Mouse (Mus musculus) retina, embryonic 14.5 days (tissue): Measurements from ENCODE around the gene Rasgrp2.

ENCODE experiments used
- DNase-seq: peaks from one replicate; pipeline ENCODE4 v3.0.0-alpha.2; 2015; ENCODE audit warnings: low spot score

The Rasgrp2 gene

DNA sequence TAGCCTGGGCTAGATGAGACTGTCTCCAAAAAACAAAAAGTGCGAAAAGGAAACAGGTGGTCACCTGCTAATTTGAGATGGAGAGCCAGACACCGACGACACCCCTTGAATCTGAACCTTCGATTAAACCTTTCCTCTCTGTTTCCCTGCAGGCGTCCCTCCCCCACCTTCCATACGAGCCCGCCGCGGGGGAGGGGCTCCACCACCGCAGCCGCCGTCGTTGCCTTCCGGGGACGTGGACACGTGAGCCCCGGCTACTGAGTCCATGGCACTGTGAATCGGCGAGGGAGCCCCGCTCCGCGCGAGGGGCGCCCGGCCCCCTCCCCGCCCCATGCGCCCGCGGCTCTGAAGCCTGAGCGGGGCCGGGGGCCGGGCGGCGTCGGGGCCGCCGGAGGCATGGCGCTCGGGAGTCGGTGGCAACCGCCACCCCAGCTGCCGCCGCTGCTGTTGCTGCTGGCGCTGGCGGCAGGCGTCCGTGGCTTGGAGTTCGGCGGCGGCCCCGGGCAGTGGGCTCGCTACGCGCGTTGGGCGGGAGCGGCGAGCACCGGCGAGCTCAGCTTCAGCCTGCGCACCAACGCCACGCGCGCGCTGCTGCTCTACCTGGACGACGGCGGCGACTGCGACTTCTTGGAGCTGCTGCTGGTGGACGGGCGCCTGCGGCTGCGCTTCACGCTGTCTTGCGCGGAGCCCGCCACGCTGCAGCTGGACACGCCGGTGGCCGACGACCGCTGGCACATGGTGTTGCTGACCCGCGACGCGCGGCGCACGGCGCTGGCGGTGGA is 28.7 kb downstream of the Rasgrp2 start:
- no peak for DNase-seq

DNA sequence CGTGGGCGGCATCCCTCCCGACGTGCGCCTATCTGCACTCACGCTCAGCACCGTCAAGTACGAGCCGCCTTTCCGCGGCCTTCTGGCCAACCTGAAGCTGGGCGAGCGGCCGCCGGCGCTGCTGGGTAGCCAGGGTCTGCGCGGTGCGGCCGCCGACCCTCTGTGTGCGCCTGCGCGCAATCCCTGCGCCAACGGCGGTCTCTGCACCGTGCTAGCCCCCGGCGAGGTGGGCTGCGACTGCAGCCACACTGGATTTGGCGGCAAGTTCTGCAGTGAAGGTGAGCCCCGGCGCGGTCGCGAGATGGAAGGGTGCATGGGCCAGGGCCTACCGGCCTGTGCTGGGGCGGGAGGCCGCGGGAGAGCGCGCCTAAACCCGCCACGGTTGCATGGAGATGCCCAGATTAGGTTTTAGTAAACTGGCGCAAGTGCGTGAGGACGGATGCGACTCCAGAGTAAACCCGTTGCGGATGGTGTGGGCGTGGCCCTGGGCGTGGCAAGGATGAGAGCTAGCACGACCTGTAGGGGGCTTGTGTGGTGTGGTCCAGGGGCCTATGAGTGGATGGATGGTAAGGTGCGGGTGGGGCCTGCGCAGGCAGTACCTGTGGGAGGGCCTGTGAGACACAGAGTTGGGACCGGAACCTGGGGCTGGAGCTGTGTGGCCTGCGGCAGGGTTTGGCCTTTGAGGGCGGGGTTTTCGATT is 29.5 kb downstream of the Rasgrp2 start:
- peak; percentile 63 for DNase-seq

- no peak for DNase-seq
These were observed 43.9 kb downstream of the Rasgrp2 start for GRCm38 (mm10) chr19:6443016-6443415.

GRCm38 (mm10) chr19:6445761-6446423 is 46.8 kb downstream of the Rasgrp2 start:
- peak; percentile 84 for DNase-seq

DNA sequence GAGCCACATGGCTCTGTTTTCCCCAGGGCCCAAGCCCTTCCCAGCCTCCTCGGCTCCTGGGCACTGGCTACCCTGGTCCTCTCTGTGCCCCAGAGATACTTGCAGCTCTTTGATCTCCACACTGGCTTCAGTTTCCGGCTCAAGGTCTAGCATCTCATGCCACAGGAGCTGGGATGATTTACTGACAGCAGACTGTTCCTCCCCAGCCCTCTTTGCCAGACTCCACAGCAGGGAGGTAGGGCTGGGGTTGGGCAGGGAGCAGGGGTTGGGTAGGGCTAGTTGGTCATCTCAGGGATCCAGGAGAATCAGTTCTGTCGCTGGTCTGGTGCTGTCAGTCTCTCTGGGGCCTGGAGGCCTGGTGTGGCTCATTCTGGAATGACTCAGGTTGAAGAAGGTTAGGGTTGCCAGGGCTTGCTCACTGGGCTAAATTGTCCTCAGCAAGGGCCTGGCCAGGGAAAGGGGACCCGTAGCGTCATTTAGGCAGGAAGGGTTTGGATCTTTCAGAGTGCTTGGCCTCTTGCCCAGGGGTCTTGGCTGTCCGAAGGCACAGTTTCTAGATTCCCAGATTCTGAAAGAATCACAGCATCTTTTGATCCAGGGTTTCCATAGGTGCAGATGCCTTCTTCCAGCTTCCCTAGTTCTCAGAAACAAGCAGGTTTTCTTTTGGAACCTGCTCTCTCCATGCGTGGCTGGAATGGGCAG is 47.7 kb downstream of the Rasgrp2 start:
- no peak for DNase-seq

- DNase-seq = no peak
These were observed 49.6 kb downstream of the Rasgrp2 start for GRCm38 (mm10) chr19:6448752-6449151.

DNA sequence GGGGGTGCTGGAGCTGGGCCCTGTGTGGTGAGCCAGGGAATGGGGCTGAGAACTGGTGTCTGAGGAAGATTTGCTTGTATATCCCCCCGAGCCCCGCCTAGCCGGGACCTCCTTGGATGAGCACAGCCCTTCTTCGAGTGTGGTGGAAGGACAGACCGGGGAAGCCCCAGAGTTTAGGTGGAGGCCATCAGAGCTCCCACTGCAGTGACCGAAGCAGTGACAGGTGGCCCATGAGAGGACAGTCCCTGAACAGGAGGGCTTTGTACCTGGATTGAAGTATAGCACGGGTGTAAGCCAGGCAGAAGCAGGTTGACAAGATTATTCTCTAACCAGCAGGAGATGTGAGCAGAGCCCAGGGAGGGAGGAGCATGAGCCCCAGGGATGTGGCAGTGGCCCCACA is 50.7 kb downstream of the Rasgrp2 start:
- DNase-seq = no peak

- peak; percentile 88 for DNase-seq
These were observed 52.9 kb downstream of the Rasgrp2 start for GRCm38 (mm10) chr19:6452030-6452494.

GRCm38 (mm10) chr19:6452672-6453310 is 53.7 kb downstream of the Rasgrp2 start:
- peak; percentile 65 for DNase-seq

GRCm38 (mm10) chr19:6453349-6453748 is 54.2 kb downstream of the Rasgrp2 start:
- no peak for DNase-seq

GRCm38 (mm10) chr19:6454041-6454720 is 55.0 kb downstream of the Rasgrp2 start:
- no peak for DNase-seq

GRCm38 (mm10) chr19:6459504-6459903 is 60.4 kb downstream of the Rasgrp2 start:
- DNase-seq = no peak

DNA sequence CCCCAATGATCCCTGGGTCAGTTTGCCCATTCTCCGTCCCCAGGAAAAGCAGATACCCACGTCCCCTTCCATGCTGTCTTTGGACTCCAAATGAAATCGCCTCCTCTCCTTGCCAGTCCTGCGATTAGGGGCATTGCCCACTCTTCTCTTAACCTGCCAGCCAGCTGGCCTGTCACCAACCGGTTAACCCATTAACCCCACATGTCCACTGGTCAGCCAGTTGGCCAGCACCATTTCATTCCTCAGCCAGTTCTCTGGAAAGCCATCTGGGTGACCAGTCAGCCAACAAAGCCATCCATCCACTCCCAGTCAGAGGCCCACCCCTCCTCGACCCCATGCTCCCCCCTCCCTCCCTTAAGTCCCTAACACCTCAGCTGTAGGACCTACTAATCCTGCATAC is 63.7 kb downstream of the Rasgrp2 start:
- no peak for DNase-seq

DNA sequence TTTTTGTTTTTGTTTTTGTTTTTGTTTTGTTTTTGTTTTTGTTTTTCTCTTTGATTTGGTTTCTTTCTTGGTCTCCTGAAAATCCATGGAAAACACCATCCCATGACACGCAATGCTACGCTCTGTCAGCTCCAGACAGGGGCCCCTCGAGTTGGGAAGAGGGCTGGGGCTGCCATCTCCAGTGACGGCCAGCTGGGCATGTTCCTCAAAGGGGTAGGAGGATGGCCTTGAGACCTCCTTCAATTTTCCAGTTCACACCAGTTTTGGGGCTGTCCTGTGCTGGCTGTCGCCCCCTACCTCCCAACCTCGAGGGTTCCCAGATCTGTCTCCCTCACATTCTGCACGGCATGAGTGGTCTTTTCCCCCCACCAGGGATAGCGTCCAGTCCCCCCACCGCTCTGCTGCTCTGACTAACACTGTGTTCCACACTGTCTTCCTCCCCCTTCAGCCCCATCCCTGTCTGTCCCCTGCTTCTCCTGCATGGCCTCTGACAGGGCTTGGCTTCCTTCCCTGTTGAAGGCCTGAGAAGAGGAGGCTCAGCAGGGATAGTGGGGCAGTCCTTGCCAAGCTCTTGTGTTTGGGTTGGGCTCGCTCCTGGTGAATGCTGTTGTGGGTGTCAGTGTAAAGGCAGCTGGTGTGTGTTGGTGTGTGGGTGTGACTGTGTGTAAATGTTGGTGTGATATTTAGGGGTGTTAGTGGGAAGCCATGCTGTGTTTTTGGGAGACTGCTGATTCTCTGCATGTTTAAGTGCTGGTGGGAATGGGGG is 65.3 kb downstream of the Rasgrp2 start:
- DNase-seq = peak; percentile 41
